ENCODE assay signal across 21 mouse cellular contexts in genomic region chr19:41522246-41522645, GRCm38 (mm10).
"Had no signal": no experiment of that assay in that cellular context is flagged by ENCODE, and none has a peak within 500 bp of the region (broad histone marks: within the 10 kb centered on the region; RNA-seq: fewer than 3 reads in every experiment).

No protein-coding gene starts in this region.

- H3K4me3 ChIP-seq: limb, embryonic 10.5 days; limb, embryonic 13.5 days; liver, embryonic 12.5 days; liver, embryonic 15.5 days; lung, embryonic 15.5 days; megakaryocyte, embryonic 14.5 days; midbrain, embryonic 12.5 days; myocyte; neural tube, embryonic 13.5 days had no signal

- ATAC-seq: liver, embryonic 12.5 days had no signal

- H3K27me3 ChIP-seq: limb, embryonic 13.5 days; liver, embryonic 12.5 days; liver, embryonic 15.5 days; lung, embryonic 15.5 days; megakaryocyte, embryonic 14.5 days; midbrain, embryonic 12.5 days; neural tube, embryonic 13.5 days had no signal

- H3K27ac ChIP-seq: kidney, postnatal 0 days; limb, embryonic 10.5 days; limb, embryonic 13.5 days; liver, embryonic 12.5 days; liver, embryonic 15.5 days; lung, embryonic 15.5 days; midbrain, embryonic 12.5 days; neural tube, embryonic 13.5 days had no signal

- DNase-seq: kidney, adult 2 months; kidney, postnatal 25 days; liver; lung, adult 18-20 months; lung, postnatal 10 days; lung, postnatal 36 days; retina, postnatal 1 day; right cerebral cortex, postnatal 25 days; spleen, adult 18-20 months; thymus, adult 18-20 months; thymus, postnatal 36 days had no signal

- H3K9ac ChIP-seq: limb, embryonic 13.5 days; liver, embryonic 12.5 days; liver, embryonic 15.5 days; lung, embryonic 15.5 days; midbrain, embryonic 12.5 days; neural tube, embryonic 13.5 days had no signal

- H3K4me1 ChIP-seq: limb, embryonic 10.5 days had no signal

- H3K36me3 ChIP-seq: limb, embryonic 10.5 days; limb, embryonic 13.5 days; liver, embryonic 12.5 days; liver, embryonic 15.5 days; lung, embryonic 15.5 days; midbrain, embryonic 12.5 days; neural tube, embryonic 13.5 days had no signal

- H3K9me3 ChIP-seq: limb, embryonic 10.5 days; limb, embryonic 13.5 days; liver, embryonic 12.5 days; liver, embryonic 15.5 days; lung, embryonic 15.5 days; megakaryocyte, embryonic 14.5 days; midbrain, embryonic 12.5 days; neural tube, embryonic 13.5 days had no signal

- H3K4me2 ChIP-seq: limb, embryonic 13.5 days; liver, embryonic 12.5 days; liver, embryonic 15.5 days; lung, embryonic 15.5 days; midbrain, embryonic 12.5 days; neural tube, embryonic 13.5 days had no signal
